ENCODE assay signal across 9 mouse cellular contexts in the genomic region with DNA sequence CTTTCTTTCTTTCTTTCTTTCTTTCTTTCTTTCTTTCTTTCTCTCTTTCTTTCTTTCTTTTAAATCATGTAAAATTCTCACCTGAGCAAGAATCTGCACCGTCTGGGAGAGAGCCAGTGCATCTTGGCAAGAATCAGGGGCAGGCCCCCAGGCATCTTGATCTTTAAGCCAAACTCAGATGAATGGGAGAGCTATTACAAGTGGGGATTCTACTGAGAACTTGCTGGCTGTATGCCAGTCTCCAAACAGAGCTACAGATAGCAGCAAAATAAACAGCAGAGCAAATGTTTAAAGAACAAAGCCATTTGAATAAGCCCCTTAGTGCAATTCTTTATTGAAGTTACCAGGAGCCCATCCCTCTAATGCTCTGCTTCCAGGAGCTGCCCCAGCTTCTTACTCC. TPM values are rescaled to one million over a fixed set of nuclear protein-coding genes. Genes with fewer than 3 reads are reported as not detected.
DNase-seq lines count a peak whose midpoint lies in the region; ATAC-seq and TF ChIP-seq lines count a peak whose summit lies in the region.
"Had no signal": no experiment of that assay in that cellular context is flagged by ENCODE, and none has a peak within 500 bp of the region (broad histone marks: within the 10 kb centered on the region; RNA-seq: fewer than 3 reads in every experiment).

No protein-coding gene starts in this region.

- 15% methylated on average over 1 of the region's 1 CpGs for WGBS in hindbrain, postnatal 0 days
- WGBS in hindbrain, embryonic 10.5 days = 57% methylated on average over 1 of the region's 1 CpGs
- 0% methylated on average over 1 of the region's 1 CpGs for WGBS in forebrain, embryonic 16.5 days

- no peak overlapping the region for H3K27ac ChIP-seq in hindbrain, postnatal 0 days
- no peak overlapping the region for H3K27ac ChIP-seq in hindbrain, embryonic 10.5 days
- no peak overlapping the region for H3K27ac ChIP-seq in forebrain, embryonic 16.5 days (ENCODE audit: low read length)

- no peak for TF ChIP-seq CTCF in hindbrain, postnatal 0 days (IDR thresholded peaks at IDR 0.05; ENCODE audit: low read depth)

- no peaks in the 10 kb centered on the region for H3K4me1 ChIP-seq in hindbrain, postnatal 0 days (ENCODE audit: insufficient read depth, low read length)
- no peaks in the 10 kb centered on the region for H3K4me1 ChIP-seq in hindbrain, embryonic 10.5 days (replicated peaks)
- H3K4me1 ChIP-seq in forebrain, embryonic 16.5 days (replicated peaks; ENCODE audit: control insufficient read depth, insufficient read depth, low read length) = peaks cover 4% of the 10 kb centered on the region; the same call in 1 of the 2 replicates

- no peaks in the 10 kb centered on the region for H3K9me3 ChIP-seq in hindbrain, postnatal 0 days (ENCODE audit: low read length)
- H3K9me3 ChIP-seq in hindbrain, embryonic 10.5 days = no peaks in the 10 kb centered on the region
- no peaks in the 10 kb centered on the region for H3K9me3 ChIP-seq in forebrain, embryonic 16.5 days (ENCODE audit: control insufficient read depth, low read length)

- no peaks in the 10 kb centered on the region for H3K36me3 ChIP-seq in hindbrain, postnatal 0 days (ENCODE audit: insufficient read depth, low read length)
- no peaks in the 10 kb centered on the region for H3K36me3 ChIP-seq in hindbrain, embryonic 10.5 days
- H3K36me3 ChIP-seq in forebrain, embryonic 16.5 days (ENCODE audit: control insufficient read depth, insufficient read depth) = no peaks in the 10 kb centered on the region

- no peak overlapping the region for H3K9ac ChIP-seq in hindbrain, postnatal 0 days (replicated peaks; ENCODE audit: low read length)
- no peak overlapping the region for H3K9ac ChIP-seq in forebrain, embryonic 16.5 days (replicated peaks; ENCODE audit: low read depth, low read length)

- no peak overlapping the region for H3K4me2 ChIP-seq in hindbrain, postnatal 0 days (ENCODE audit: low read depth, low read length)
- H3K4me2 ChIP-seq in forebrain, embryonic 16.5 days (ENCODE audit: low read length) = no peak overlapping the region

- H3K4me3 ChIP-seq in hindbrain, postnatal 0 days (ENCODE audit: low read length) = no peak overlapping the region
- H3K4me3 ChIP-seq in hindbrain, embryonic 10.5 days = no peak overlapping the region
- H3K4me3 ChIP-seq in forebrain, embryonic 16.5 days (replicated peaks; ENCODE audit: low read length) = no peak overlapping the region

- no peak for ATAC-seq in hindbrain, postnatal 0 days
- ATAC-seq in forebrain, embryonic 16.5 days = 0 out of 2 replicates have a peak, but pooled peaks have one; percentile 45
- ATAC-seq in erythroblast, adult 5-6 weeks (replicated peaks; ENCODE audit: low FRiP score, poor library complexity, severe bottlenecking) = no peak

- H3K27me3 ChIP-seq in hindbrain, postnatal 0 days (ENCODE audit: insufficient read depth, low read length) = no peaks in the 10 kb centered on the region
- H3K27me3 ChIP-seq in hindbrain, embryonic 10.5 days (ENCODE audit: insufficient read depth, poor library complexity, severe bottlenecking) = no peaks in the 10 kb centered on the region
- H3K27me3 ChIP-seq in forebrain, embryonic 16.5 days (replicated peaks; ENCODE audit: control insufficient read depth, insufficient read depth, low read length) = no peaks in the 10 kb centered on the region

- DNase-seq in hindbrain, postnatal 0 days (ENCODE audit: low spot score) = peak; percentile 74
- no peak for DNase-seq in hindbrain, embryonic 10.5 days (ENCODE audit: low spot score)
- peak; percentile 20 for DNase-seq in urinary bladder, postnatal 14 days (ENCODE audit: low spot score)
- no peak for DNase-seq in urinary bladder, postnatal 4 days (ENCODE audit: low spot score in 2 of 2)
- DNase-seq in frontal cortex, postnatal 14 days (ENCODE audit: low spot score in 2 of 2) = no peak
- DNase-seq: gastrocnemius, postnatal 36 days; right cerebral cortex, adult 18-20 months had no signal

RNA-seq across cellular contexts. Expression of a gene that starts 18.0 kb away (rescaled TPM):
- 0.07 and 0.78 TPM in 2 replicates for total RNA-seq in hindbrain, postnatal 0 days (2014; rRNA removed)
- 0.31 and 0.40 TPM in 2 replicates for polyA plus RNA-seq in hindbrain, postnatal 0 days (2015; fragmentation: Nextera tagmentation; extraction: Ambion mirVana)
- polyA plus RNA-seq in hindbrain, embryonic 10.5 days (2016; fragmentation: Nextera tagmentation; extraction: Ambion mirVana) = 1.3 and 1.4 TPM in 2 replicates
- 0.46 and 0.78 TPM in 2 replicates for polyA plus RNA-seq in forebrain, embryonic 16.5 days (2015; fragmentation: Nextera tagmentation; extraction: Ambion mirVana)
- 7.1 and 8.2 TPM in 2 replicates for total RNA-seq in erythroblast, adult 5-6 weeks (2015; ENCODE audit: low replicate concordance)
- 4.3 and 8.3 TPM in 2 replicates for total RNA-seq in erythroblast, adult 5-6 weeks (2017; ENCODE audit: low replicate concordance)

RNA-seq across cellular contexts. Expression of a gene that starts 53.1 kb away (rescaled TPM):
- 20.3 and 27.9 TPM in 2 replicates for total RNA-seq in hindbrain, postnatal 0 days (2014; rRNA removed)
- polyA plus RNA-seq in hindbrain, postnatal 0 days (2015; fragmentation: Nextera tagmentation; extraction: Ambion mirVana) = 44.7 and 45.2 TPM in 2 replicates
- 72.6 and 77.6 TPM in 2 replicates for polyA plus RNA-seq in hindbrain, embryonic 10.5 days (2016; fragmentation: Nextera tagmentation; extraction: Ambion mirVana)
- polyA plus RNA-seq in forebrain, embryonic 16.5 days (2015; fragmentation: Nextera tagmentation; extraction: Ambion mirVana) = 79.4 and 98.0 TPM in 2 replicates
- 0.63 TPM in 1 of 2 replicates, not detected in the other for total RNA-seq in erythroblast, adult 5-6 weeks (2015; ENCODE audit: low replicate concordance)
- total RNA-seq in erythroblast, adult 5-6 weeks (2017; ENCODE audit: low replicate concordance) = 1.1 and 3.5 TPM in 2 replicates

Comparison
In these comparisons a context has a peak if more than half of its experiments do, and no peak if none do; other contexts are left out.
1. DNase-seq: peak in hindbrain, postnatal 0 days (single experiment) and urinary bladder, postnatal 14 days (single experiment); none in hindbrain, embryonic 10.5 days (single experiment), urinary bladder, postnatal 4 days (0 of 2) and frontal cortex, postnatal 14 days (0 of 2).